Mouse (Mus musculus) neutrophil, adult 5-6 weeks (primary cell): Measurements from ENCODE around the gene Lrrc4. TPM values are rescaled to one million over a fixed set of nuclear protein-coding genes. Genes with fewer than 3 reads are reported as not detected.

Experiments used
- ATAC-seq: fragments of 151-379, 151-347 bp; 2 replicates; pipeline ENCODE4 v1.8.0; 2017; ENCODE audit warnings: mild to moderate bottlenecking, moderate TSS enrichment; ENCODE audit not compliant: insufficient number of reproducible peaks, poor library complexity, low FRiP score, severe bottlenecking; ENCODE audit errors: extremely low read depth
- total RNA-seq: library from RNA; stranded (forward); fragments of 200-1000 nt; gene quantifications from 2 replicates; pipeline ENCODE4 v1.2.3, GENCODE M21; 2017

Gene Lrrc4
- total RNA-seq, 1 experiment from 2014 or later: not detected

- no peak for ATAC-seq
These were observed 25.9 kb upstream of the Lrrc4 start for GRCm38 (mm10) chr6:28857198-28858180.

GRCm38 (mm10) chr6:28856789-28857188 is 25.2 kb upstream of the Lrrc4 start:
- ATAC-seq: no peak

- no peak for ATAC-seq
These were observed 23.9 kb upstream of the Lrrc4 start for GRCm38 (mm10) chr6:28855442-28855841.

- ATAC-seq: no peak
These were observed 23.1 kb upstream of the Lrrc4 start for GRCm38 (mm10) chr6:28854598-28854997.

GRCm38 (mm10) chr6:28853654-28854053 is 22.1 kb upstream of the Lrrc4 start:
- no peak for ATAC-seq

GRCm38 (mm10) chr6:28853164-28853563 is 21.6 kb upstream of the Lrrc4 start:
- ATAC-seq: no peak

GRCm38 (mm10) chr6:28852342-28852741 is 20.8 kb upstream of the Lrrc4 start:
- ATAC-seq: no peak

- no peak for ATAC-seq
These were observed 18.9 kb upstream of the Lrrc4 start for GRCm38 (mm10) chr6:28850326-28850900.

GRCm38 (mm10) chr6:28849317-28849716 is 17.8 kb upstream of the Lrrc4 start:
- ATAC-seq: no peak

- no peak for ATAC-seq
These were observed 17.3 kb upstream of the Lrrc4 start for GRCm38 (mm10) chr6:28848891-28849290.

GRCm38 (mm10) chr6:28848285-28848794 is 16.8 kb upstream of the Lrrc4 start:
- ATAC-seq: no peak

GRCm38 (mm10) chr6:28847616-28848015 is 16.1 kb upstream of the Lrrc4 start:
- ATAC-seq: no peak

- ATAC-seq: no peak
These were observed 14.1 kb upstream of the Lrrc4 start for GRCm38 (mm10) chr6:28845610-28846009.

- no peak for ATAC-seq
These were observed 11.1 kb upstream of the Lrrc4 start for GRCm38 (mm10) chr6:28842375-28843276.

- ATAC-seq: no peak
These were observed 10.0 kb upstream of the Lrrc4 start for GRCm38 (mm10) chr6:28841569-28841968.

GRCm38 (mm10) chr6:28836600-28836999 is 5.1 kb upstream of the Lrrc4 start:
- no peak for ATAC-seq

GRCm38 (mm10) chr6:28834046-28834445 is 2.5 kb upstream of the Lrrc4 start:
- no peak for ATAC-seq

- ATAC-seq: no peak
These were observed 1.9 kb upstream of the Lrrc4 start for GRCm38 (mm10) chr6:28833380-28833822.

- ATAC-seq: no peak
These were observed 1.3 kb upstream of the Lrrc4 start for GRCm38 (mm10) chr6:28832751-28833291.
